Mouse (Mus musculus) brain, embryonic 14.5 days (tissue): ENCODE results near the gene Vmn1r183.

Experiments used
- CTCF ChIP-seq: fragments of 200-500 bp; IDR thresholded peaks from 2 replicates; pipeline ENCODE4 v1.5.1; 2012; ENCODE audit warnings: inconsistent platforms, mild to moderate bottlenecking, moderate library complexity, borderline replicate concordance; ENCODE audit not compliant: insufficient read depth, insufficient read length; ENCODE audit errors: extremely low read depth
- POLR2A ChIP-seq: fragments of 200-500 bp; IDR thresholded peaks from 2 replicates; pipeline ENCODE4 v1.6.1; 2012; ENCODE audit warnings: mild to moderate bottlenecking, inconsistent platforms, borderline replicate concordance; ENCODE audit not compliant: poor library complexity, insufficient read depth, insufficient read length, severe bottlenecking; ENCODE audit errors: extremely low read depth

DNA sequence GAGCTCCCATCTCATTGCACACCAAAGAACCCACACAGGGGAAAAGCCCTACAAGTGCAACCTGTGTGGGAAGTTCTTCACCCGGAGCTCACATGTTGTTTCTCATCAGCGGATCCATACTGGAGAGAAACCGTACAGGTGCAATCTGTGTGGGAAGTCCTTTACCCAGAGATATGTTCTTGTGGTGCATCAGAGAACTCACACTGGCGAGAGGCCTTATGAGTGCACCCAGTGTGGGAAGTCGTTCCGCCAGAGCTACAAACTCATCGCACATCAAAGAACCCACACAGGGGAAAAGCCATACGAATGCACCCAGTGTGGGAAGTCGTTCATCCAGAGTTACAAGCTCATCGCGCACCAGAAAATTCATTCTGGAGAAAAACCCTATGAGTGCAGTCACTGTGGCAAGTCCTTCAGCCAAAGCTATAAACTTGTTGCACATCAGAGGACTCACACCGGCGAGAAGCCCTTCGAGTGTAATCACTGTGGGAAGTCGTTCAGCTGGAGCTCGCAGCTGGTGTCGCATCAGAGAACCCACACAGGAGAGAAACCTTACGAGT lies 52.2 kb downstream of the Vmn1r183 start:
- no peak for TF ChIP-seq POLR2A
- TF ChIP-seq CTCF = no peak
